Mouse (Mus musculus): ENCODE measurements around the gene Ptprj. TPM values are rescaled to one million over a fixed set of nuclear protein-coding genes. Genes with fewer than 3 reads are reported as not detected.

Ptprj gene
- polyA plus RNA-seq, 1 experiment, result not detected

Other genes with a start within 250 kb of the Ptprj start
- not detected in 2 replicates for gene Olfr1274-ps, start 182.0 kb downstream of the Ptprj start, polyA plus RNA-seq (2012; ENCODE audit: insufficient read depth, insufficient read length, low replicate concordance, missing spikeins)
- gene Nup160, start 96.6 kb upstream of the Ptprj start, polyA plus RNA-seq (2012; ENCODE audit: insufficient read depth, insufficient read length, low replicate concordance, missing spikeins), result not detected in 2 replicates
- 360 TPM in 1 of 2 replicates, not detected in the other for gene Fnbp4, start 164.7 kb upstream of the Ptprj start, polyA plus RNA-seq (2012; ENCODE audit: insufficient read depth, insufficient read length, low replicate concordance, missing spikeins)
- not detected in 2 replicates for gene Agbl2, start 202.1 kb upstream of the Ptprj start, polyA plus RNA-seq (2012; ENCODE audit: insufficient read depth, insufficient read length, low replicate concordance, missing spikeins)

All from olfactory bulb, adult 2 months (tissue).